Mouse (Mus musculus) layer of hippocampus, postnatal 25 days (tissue): Measurements from ENCODE around the gene Trpm3. TPM values are rescaled to one million over a fixed set of nuclear protein-coding genes. Genes with fewer than 3 reads are reported as not detected.

Experiments used
- DNase-seq, 2 experiments: peaks; one replicate each; pipeline ENCODE4 v3.0.0; 2022; ENCODE audit warnings: mixed read lengths in 2 of 2, low spot score in 1 of 2; ENCODE audit errors: extremely low spot score in 1 of 2
- total RNA-seq, 2 experiments: library from RNA; stranded (reverse); gene quantifications; 2 replicates each; pipeline ENCODE4 v1.2.3; 2021

Gene Trpm3
- total RNA-seq, 2 experiments from 2014 or later: 46.2 to 55.0 TPM

DNA sequence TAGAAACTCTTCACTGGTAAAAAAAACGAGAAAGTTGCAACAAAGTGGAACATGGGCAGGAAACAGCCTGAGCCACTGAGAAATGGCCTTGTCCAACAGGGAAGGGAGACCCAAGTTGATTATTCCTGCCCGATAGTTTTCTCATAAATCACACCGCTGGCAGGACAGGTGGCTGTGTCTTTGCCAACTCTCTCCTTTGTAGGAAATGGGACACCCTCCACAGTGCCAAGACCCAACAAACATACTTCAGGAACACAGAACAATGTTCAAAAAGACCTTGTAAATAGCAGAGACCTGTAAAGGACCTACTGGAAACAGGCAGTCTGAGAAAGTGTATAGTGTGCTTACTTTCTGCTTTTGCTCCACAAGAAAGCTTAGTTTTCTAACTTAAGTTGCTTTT is 490.0 kb downstream of the Trpm3 start:
- no peak for DNase-seq

- DNase-seq: peak; percentile 18 to 50
Measured at GRCm38 (mm10) chr19:22631316-22631715, 492.5 kb downstream of the Trpm3 start.

DNA sequence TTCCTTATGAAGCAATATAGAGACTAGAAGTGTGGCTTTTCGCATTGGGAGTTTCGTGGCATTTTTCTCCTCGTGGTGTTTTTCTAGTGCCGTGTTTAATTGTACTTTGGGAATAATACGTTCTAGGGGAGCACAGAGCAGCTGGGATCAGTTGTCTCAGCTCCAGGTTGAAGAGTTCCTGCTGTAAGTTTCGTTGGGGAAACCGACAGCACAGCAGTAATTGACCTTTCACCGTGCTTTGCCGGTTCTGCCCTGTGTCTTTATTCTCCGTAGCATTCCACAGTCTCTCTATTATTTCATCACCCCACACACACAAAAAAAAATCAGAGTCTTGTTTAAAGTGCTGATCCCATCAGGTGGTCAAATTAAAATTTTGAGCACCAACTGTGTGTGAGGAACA is 496.8 kb downstream of the Trpm3 start:
- no peak for DNase-seq

DNA sequence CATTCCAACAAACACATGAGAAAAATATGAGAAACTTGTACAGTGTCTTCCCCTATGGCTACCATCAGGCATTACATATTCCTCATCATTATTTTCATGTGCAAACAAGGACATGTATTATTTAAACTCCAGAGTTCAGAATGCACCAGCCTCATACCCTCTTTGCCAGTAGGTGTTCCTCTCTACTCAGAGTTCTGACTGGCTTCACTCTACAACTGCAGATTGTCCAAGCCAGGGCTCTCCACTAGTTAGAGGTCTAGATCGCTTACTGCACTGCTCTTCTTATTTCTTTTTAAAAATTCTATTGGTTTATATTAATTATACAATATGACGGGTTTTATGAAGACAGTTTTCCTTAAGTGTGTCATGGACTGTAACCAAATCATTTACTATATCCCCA is 498.9 kb downstream of the Trpm3 start:
- DNase-seq: no peak

DNA sequence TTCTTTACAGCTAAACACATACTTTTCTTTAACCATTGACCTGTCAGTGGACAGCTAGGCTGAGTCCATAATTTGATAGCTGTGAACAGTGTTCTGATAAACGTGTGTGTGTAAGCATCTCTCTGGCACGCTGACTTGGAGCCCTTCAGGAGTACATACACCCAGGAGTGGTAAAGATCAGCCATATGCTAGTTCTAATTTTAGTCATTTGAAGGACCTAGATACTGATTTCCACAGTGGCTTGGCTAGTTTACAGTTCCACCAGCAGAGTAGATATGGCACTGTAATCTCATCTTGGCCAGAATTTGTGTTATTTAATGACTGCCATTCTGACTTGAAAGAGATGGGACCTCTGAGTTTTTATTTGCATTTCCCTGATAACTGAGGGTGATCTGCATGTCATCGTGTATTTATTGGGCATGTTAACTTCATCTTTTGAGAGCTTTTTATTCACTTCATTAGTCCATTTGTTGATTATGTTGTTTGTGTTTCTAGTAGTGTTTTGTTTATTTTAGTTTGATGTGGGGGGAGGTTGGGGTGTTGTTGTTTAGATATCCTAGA is 499.6 kb downstream of the Trpm3 start:
- DNase-seq: no peak

DNA sequence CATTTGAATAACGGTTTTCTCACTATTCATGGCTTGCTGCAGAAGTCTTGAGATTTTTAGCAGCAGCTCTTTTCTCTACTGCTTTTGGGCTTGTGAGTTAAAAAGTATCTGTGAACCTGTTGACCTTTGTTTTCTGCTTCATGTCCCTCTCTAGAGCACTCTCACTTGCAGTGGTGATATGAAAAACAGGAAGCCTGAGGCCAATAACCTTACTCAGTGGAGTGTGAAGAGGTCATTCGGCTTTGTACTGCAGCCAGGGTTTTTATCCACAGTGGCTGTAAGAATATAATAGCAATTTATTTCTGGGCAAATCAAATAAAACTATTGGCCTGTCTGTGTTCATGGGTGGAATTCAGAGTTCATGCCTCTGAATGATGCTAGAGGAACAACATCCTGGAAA is 503.3 kb downstream of the Trpm3 start:
- DNase-seq: no peak

GRCm38 (mm10) chr19:22656466-22657215 is 517.8 kb downstream of the Trpm3 start:
- peak in 1 of 2 experiments; percentile 15 for DNase-seq

DNA sequence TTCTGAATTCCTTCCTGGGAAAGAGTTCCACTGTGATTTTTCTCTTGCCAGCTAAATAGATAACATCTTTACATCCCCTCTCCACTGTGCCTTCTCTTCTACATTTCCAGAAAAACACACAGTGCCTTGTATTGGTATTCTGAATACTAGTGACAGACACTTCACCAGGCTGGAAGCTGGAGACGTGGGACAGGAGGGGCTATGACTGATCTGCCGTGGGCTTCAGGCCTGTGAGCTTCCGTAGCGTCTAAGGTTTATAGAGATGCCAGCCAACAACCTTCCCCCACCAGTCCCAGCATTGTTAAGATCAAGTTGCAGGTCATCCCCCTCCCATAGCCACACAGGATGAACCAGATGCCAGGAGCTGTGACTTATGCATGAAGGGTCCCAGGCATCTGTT is 518.4 kb downstream of the Trpm3 start:
- DNase-seq: no peak

DNA sequence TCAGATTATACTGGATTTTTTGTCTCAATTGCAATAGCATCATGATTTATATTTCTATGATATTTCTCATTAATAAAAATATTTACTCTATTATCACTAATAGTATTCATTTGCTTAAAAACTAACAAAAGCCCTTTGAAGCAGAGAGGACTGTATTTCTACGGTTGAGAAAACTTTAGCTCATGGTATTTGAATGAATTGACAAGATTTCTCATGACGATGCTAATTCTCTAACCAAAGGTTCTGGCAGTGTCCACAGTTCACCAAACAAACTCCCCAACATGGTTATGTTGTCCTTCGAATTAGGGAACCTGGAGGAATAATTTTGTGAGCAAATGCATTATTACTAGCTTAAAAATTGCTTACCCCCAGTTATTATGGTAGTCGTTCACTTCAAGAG is 526.6 kb downstream of the Trpm3 start:
- DNase-seq: no peak

DNA sequence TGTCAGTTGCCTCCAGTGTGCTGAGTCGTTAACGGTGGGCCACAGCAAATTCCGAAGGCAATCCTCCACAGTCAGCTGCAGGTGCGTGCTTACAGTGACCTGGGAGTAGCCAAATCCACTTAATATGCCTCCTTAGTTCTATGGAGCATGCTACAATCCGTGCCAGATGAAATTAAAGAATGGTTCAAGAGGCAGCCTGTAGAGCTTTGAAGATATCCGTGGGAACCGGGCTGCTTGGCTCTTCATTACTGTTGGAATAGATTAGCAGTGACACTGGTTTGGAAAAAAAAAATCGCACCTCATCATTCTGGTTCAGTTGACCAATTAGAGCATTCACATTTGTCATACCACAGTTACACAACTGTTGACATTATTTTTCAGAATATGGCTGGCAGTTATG is 531.4 kb downstream of the Trpm3 start:
- no peak for DNase-seq

GRCm38 (mm10) chr19:22672892-22673291 is 534.0 kb downstream of the Trpm3 start:
- DNase-seq: no peak

- DNase-seq: no peak
Measured at GRCm38 (mm10) chr19:22676206-22676605, 537.4 kb downstream of the Trpm3 start.

- DNase-seq: no peak
Measured at GRCm38 (mm10) chr19:22682238-22682637, 543.4 kb downstream of the Trpm3 start.

DNA sequence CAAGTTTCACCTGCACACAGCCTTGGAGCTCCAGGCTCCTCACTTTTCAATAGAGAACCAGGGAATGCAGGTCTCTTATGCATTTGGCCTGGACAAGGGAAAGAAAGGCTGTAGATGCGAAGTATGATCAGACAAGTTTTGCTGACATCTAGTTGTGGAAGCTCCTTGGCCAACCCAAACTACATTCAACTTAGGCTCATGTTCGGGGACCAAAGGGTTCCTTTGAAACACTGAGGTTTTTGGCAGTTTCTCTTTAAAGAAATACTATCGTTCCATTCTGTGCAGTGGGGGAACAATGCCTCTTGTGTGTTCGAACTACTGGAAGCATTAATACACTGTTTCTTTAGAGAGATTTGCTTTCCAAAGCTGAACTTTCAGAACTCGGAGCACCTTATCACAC is 553.1 kb downstream of the Trpm3 start:
- no peak for DNase-seq

DNA sequence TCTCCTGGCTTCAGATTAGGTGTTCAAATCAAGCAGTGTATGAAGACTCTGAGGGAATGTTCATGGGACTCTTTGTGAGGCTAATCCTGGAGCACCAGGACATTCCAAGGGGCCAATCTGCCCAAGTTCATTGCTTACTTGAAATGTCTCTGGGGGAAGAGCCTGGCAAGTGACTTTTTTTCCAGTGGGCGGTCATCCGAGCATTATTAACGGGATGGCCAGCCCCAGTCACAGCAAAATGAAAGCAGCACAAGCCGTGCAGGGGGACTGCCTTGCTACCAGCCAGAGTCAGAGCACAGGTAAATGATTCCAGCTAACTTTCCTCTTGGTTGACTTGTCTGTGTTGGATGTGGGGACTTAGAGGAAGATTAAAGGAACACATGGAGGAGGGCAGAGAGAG is 553.7 kb downstream of the Trpm3 start:
- no peak for DNase-seq

DNA sequence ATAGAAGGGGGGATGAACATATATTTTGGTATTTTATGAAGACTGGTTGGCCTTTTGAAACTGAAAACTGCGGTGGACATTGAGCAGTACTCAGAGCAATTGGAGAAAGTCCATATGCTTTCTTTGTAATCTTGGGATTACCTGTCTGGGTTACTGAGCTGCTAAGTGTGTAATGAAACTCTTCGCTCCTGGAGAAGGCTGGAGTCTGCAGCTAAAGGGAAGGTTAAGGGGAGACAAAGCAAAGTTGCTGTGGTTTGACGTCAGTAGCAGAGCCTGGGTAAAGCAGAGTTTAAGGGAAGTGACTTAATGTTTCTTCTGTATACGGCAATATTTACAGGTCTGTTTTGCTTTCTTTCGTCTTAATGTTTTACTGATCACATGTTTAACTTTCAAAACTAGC is 554.1 kb downstream of the Trpm3 start:
- no peak for DNase-seq

GRCm38 (mm10) chr19:22695423-22695822 is 556.6 kb downstream of the Trpm3 start:
- DNase-seq: no peak

DNA sequence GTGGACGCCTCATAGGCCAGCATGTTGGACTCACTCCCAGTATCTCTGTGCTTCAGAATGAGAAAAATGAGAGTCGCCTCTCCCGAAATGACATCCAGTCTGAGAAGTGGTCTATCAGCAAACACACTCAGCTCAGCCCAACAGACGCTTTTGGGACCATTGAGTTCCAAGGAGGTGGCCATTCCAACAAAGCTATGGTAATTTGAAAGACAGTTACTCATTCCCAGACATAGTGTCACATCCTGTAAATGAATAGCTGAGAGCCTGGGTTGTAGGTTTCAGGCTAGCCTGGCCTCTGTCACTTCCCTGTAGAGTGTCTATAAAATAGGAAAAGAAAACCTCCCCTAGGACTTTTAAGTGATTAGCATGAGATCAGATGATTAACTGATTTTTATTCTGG is 559.9 kb downstream of the Trpm3 start:
- DNase-seq: no peak

- DNase-seq: no peak
Measured at GRCm38 (mm10) chr19:22700871-22701651, 562.2 kb downstream of the Trpm3 start.

DNA sequence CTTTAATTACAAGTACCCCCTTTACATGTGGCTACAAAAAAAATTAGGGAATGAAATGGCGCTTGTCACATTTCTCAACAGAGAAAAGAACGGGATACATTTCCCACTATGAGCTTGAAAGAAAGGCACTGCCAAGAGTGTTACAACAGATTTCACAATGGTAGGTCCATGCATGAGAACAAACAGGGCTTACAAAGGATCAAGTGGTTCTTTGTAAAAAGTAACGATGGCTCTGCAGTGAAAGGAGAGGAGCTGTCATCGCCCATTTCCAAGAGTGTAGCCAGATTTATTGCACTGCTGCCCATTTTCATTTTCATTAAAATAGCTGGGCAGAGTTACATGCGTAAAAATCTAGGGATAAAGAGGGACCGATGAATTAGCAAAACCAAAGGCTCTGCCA is 565.0 kb downstream of the Trpm3 start:
- no peak for DNase-seq

- no peak for DNase-seq
Measured at GRCm38 (mm10) chr19:22705414-22705813, 566.6 kb downstream of the Trpm3 start.

- DNase-seq: no peak
Measured at GRCm38 (mm10) chr19:22719027-22719426, 580.2 kb downstream of the Trpm3 start.
